Mouse (Mus musculus): ENCODE results near the gene Hist1h1d. TPM values are rescaled to one million over a fixed set of nuclear protein-coding genes. Genes with fewer than 3 reads are reported as not detected.
"Not testable (repeated sequence)": the region's sequence is repeated elsewhere in the genome, so short reads cannot be mapped to it uniquely, and the experiment has no call there.

Hist1h1d gene
- polyA plus RNA-seq, 1 experiment from 2014 or later: 0.79 TPM

- no peaks in the 10 kb centered on the region for H3K27me3 ChIP-seq (ENCODE audit: control insufficient read depth, insufficient read depth, low read depth, low read length)
- ATAC-seq (ENCODE audit: low read depth): peak; percentile 42; the same call in 1 of the 2 replicates
- peak overlapping the region; percentile 52 for H3K4me3 ChIP-seq (ENCODE audit: low read length)
- H3K9me3 ChIP-seq (ENCODE audit: control insufficient read depth, low read length): no peaks in the 10 kb centered on the region
- peaks cover 12% of the 10 kb centered on the region; the same call in 1 of the 2 replicates for H3K4me1 ChIP-seq (replicated peaks; ENCODE audit: control insufficient read depth, insufficient read depth, low read length)
- peak overlapping the region; percentile 57; the same call in 1 of the 2 replicates for H3K27ac ChIP-seq (ENCODE audit: low read length)
- H3K9ac ChIP-seq (ENCODE audit: low read length): peak overlapping the region; percentile 64
- no peaks in the 10 kb centered on the region for H3K36me3 ChIP-seq (ENCODE audit: control insufficient read depth, insufficient read depth, low read length)
- peak overlapping the region; percentile 62 for H3K4me2 ChIP-seq (ENCODE audit: low read depth, low read length)
- WGBS: under 1% methylated on average over 17 of the region's 17 CpGs
Measured at GRCm38 (mm10) chr13:23526312-23526711, 26.8 kb upstream of the Hist1h1d start.

GRCm38 (mm10) chr13:23529005-23529404, 24.1 kb upstream of the Hist1h1d start:
- no peak for ATAC-seq (ENCODE audit: low read depth)
- H3K4me3 ChIP-seq (ENCODE audit: low read length): no peak overlapping the region
- no peak overlapping the region for H3K9ac ChIP-seq (ENCODE audit: low read length)
- H3K27ac ChIP-seq (ENCODE audit: low read length): no peak overlapping the region
- H3K36me3 ChIP-seq (ENCODE audit: control insufficient read depth, insufficient read depth, low read length): no peaks in the 10 kb centered on the region
- no peaks in the 10 kb centered on the region for H3K27me3 ChIP-seq (ENCODE audit: control insufficient read depth, insufficient read depth, low read depth, low read length)
- H3K4me1 ChIP-seq (replicated peaks; ENCODE audit: control insufficient read depth, insufficient read depth, low read length): peaks cover 18% of the 10 kb centered on the region
- no peaks in the 10 kb centered on the region for H3K9me3 ChIP-seq (ENCODE audit: control insufficient read depth, low read length)
- whole genome bisulfite sequencing: 70% methylated on average over 5 of the region's 5 CpGs
- H3K4me2 ChIP-seq (ENCODE audit: low read depth, low read length): no peak overlapping the region

- Histone ChIP-seq H3K27me3 (ENCODE audit: control insufficient read depth, insufficient read depth, low read depth, low read length) (no peaks in the 10 kb centered on the region), H3K4me2 (ENCODE audit: low read depth, low read length) (peak overlapping the region; percentile 58), H3K9me3 (ENCODE audit: control insufficient read depth, low read length) (no peaks in the 10 kb centered on the region), H3K4me3 (ENCODE audit: low read length) (peak overlapping the region; percentile 52), H3K4me1 (replicated peaks; ENCODE audit: control insufficient read depth, insufficient read depth, low read length) (peaks cover 18% of the 10 kb centered on the region), H3K27ac (ENCODE audit: low read length) (peak overlapping the region; percentile 97; the same call in 1 of the 2 replicates), H3K9ac (ENCODE audit: low read length) (peak overlapping the region; percentile 73), H3K36me3 (ENCODE audit: control insufficient read depth, insufficient read depth, low read length) (no peaks in the 10 kb centered on the region)
- WGBS: 15% methylated on average over 2 of the region's 2 CpGs
- no peak for ATAC-seq (ENCODE audit: low read depth)
Measured at GRCm38 (mm10) chr13:23529480-23530165, 23.4 kb upstream of the Hist1h1d start.

GRCm38 (mm10) chr13:23530181-23530900, 22.7 kb upstream of the Hist1h1d start:
- Histone ChIP-seq H3K4me3 (ENCODE audit: low read length) (peak overlapping the region; percentile 52), H3K9ac (ENCODE audit: low read length) (peak overlapping the region; percentile 73), H3K36me3 (ENCODE audit: control insufficient read depth, insufficient read depth, low read length) (no peaks in the 10 kb centered on the region), H3K27ac (ENCODE audit: low read length) (peak overlapping the region; percentile 97), H3K9me3 (ENCODE audit: control insufficient read depth, low read length) (no peaks in the 10 kb centered on the region), H3K4me2 (ENCODE audit: low read depth, low read length) (peak overlapping the region; percentile 58), H3K27me3 (ENCODE audit: control insufficient read depth, insufficient read depth, low read depth, low read length) (no peaks in the 10 kb centered on the region), H3K4me1 (replicated peaks; ENCODE audit: control insufficient read depth, insufficient read depth, low read length) (peaks cover 18% of the 10 kb centered on the region)
- under 1% methylated on average over 20 of the region's 20 CpGs for WGBS
- 0 out of 2 replicates have a peak, but pooled peaks have one; percentile 17 for ATAC-seq (ENCODE audit: low read depth)

- H3K4me3 ChIP-seq (ENCODE audit: low read length): peak within 1 kb of the TSS; percentile 52
- H3K9me3 ChIP-seq (ENCODE audit: control insufficient read depth, low read length): no peaks in the 10 kb centered on the region
- H3K9ac ChIP-seq (ENCODE audit: low read length): peak within 1 kb of the TSS; percentile 73
- peaks cover 15% of the 10 kb centered on the region for H3K4me1 ChIP-seq (replicated peaks; ENCODE audit: control insufficient read depth, insufficient read depth, low read length)
- peak within 1 kb of the TSS; percentile 58 for H3K4me2 ChIP-seq (ENCODE audit: low read depth, low read length)
- peak within 1 kb of the TSS; percentile 97 for H3K27ac ChIP-seq (ENCODE audit: low read length)
- H3K27me3 ChIP-seq (ENCODE audit: control insufficient read depth, insufficient read depth, low read depth, low read length): no peaks in the 10 kb centered on the region
- ATAC-seq (ENCODE audit: low read depth): peak; percentile 81
- under 1% methylated on average over 54 of the region's 70 CpGs for WGBS
- H3K36me3 ChIP-seq (ENCODE audit: control insufficient read depth, insufficient read depth, low read length): no peaks in the 10 kb centered on the region
Measured at GRCm38 (mm10) chr13:23530901-23531875, 21.9 kb upstream of the Hist1h1d start, which contains the start of gene Hist1h4h. TSS of gene Hist1h4h (plus strand) at chr13:23531050.

GRCm38 (mm10) chr13:23532262-23533075, 20.6 kb upstream of the Hist1h1d start:
- 16% methylated on average over 9 of the region's 9 CpGs for WGBS
- peak overlapping the region; percentile 97 for H3K27ac ChIP-seq (ENCODE audit: low read length)
- H3K4me3 ChIP-seq (ENCODE audit: low read length): peak overlapping the region; percentile 52
- H3K4me2 ChIP-seq (ENCODE audit: low read depth, low read length): peak overlapping the region; percentile 58
- H3K27me3 ChIP-seq (ENCODE audit: control insufficient read depth, insufficient read depth, low read depth, low read length): no peaks in the 10 kb centered on the region
- no peak for ATAC-seq (ENCODE audit: low read depth)
- H3K9ac ChIP-seq (ENCODE audit: low read length): peak overlapping the region; percentile 73
- peaks cover 24% of the 10 kb centered on the region for H3K4me1 ChIP-seq (replicated peaks; ENCODE audit: control insufficient read depth, insufficient read depth, low read length)
- H3K36me3 ChIP-seq (ENCODE audit: control insufficient read depth, insufficient read depth, low read length): no peaks in the 10 kb centered on the region
- H3K9me3 ChIP-seq (ENCODE audit: control insufficient read depth, low read length): no peaks in the 10 kb centered on the region

GRCm38 (mm10) chr13:23533560-23534367, 19.3 kb upstream of the Hist1h1d start, which contains the start of gene Hist1h2af:
TSS of gene Hist1h2af (plus strand) at chr13:23533906.
- not testable (repeated sequence) for H3K36me3 ChIP-seq (ENCODE audit: control insufficient read depth, insufficient read depth, low read length); H3K9me3 ChIP-seq (ENCODE audit: control insufficient read depth, low read length); H3K27me3 ChIP-seq (ENCODE audit: control insufficient read depth, insufficient read depth, low read depth, low read length)
- WGBS: 0% methylated on average over 22 of the region's 53 CpGs
- Histone ChIP-seq H3K9ac (ENCODE audit: low read length) (peak within 1 kb of the TSS; percentile 73), H3K4me1 (replicated peaks; ENCODE audit: control insufficient read depth, insufficient read depth, low read length) (peaks cover 23% of the 10 kb centered on the region), H3K27ac (ENCODE audit: low read length) (peak within 1 kb of the TSS; percentile 97), H3K4me3 (ENCODE audit: low read length) (peak within 1 kb of the TSS; percentile 52), H3K4me2 (ENCODE audit: low read depth, low read length) (peak within 1 kb of the TSS; percentile 58)
- peak; percentile 51 for ATAC-seq (ENCODE audit: low read depth)
